Mouse (Mus musculus) erythroid progenitor cell, adult 5-6 weeks (primary cell): ENCODE data around the gene Fam13a. TPM values are rescaled to one million over a fixed set of nuclear protein-coding genes. Genes with fewer than 3 reads are reported as not detected.

ENCODE experiments used
- ATAC-seq: replicated peaks from 2 replicates; pipeline ENCODE4 v1.8.0; 2016; ENCODE audit warnings: moderate number of reproducible peaks, mild to moderate bottlenecking, moderate TSS enrichment, inconsistent platforms; ENCODE audit not compliant: poor library complexity, low FRiP score, severe bottlenecking
- total RNA-seq, 2 experiments: library from RNA; stranded (forward) in 1 of 2; stranded (reverse) in 1 of 2; fragments of 150-400 nt in 1 of 2; fragments of 186-747, 209-891 nt in 1 of 2; gene quantifications; 2 replicates each; pipeline versions ENCODE4 v1.2.3 to v1.2.4; 2015 to 2017; ENCODE audit warnings: low replicate concordance in 2 of 2

Fam13a gene
- total RNA-seq (2015; ENCODE audit: low replicate concordance) = 2.1 TPM in 1 of 2 replicates, not detected in the other
- not detected in 2 replicates for total RNA-seq (2017; ENCODE audit: low replicate concordance)

DNA sequence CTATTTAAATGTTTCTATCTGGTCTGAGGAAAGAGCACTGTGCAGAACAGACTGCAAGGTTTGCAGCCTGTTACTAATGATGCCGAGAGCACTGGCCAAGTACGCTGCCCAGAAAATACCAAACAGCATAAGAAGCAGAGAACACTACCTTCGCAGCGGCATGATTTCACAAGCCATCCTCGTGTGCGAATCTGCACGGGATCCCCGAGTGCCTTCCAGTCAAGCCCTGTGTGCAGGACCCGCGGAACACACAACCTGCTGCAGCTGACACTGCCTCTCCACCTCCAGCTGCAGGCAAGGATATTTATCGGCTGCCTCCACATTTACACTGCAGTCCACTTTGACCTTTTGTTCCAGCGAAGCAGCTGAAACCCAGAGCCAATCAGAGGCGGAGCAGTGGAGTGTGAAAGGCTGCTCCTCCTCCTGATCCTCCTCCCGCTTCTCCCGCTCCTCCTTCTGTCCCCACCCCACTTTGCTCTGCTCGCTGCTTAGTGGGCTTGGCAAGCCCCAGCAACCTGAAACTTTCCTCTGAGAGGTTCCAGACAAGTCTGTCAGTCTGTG is at the start of gene Fam13a:
TSS of gene Fam13a (minus strand) at position 386 of the 561 bp plus-strand sequence.
- ATAC-seq = 0 out of 2 replicates have a peak, but pooled peaks have one; percentile 42

GRCm38 (mm10) chr6:59072096-59073060 is 48.0 kb upstream of the Fam13a start:
- no peak for ATAC-seq

DNA sequence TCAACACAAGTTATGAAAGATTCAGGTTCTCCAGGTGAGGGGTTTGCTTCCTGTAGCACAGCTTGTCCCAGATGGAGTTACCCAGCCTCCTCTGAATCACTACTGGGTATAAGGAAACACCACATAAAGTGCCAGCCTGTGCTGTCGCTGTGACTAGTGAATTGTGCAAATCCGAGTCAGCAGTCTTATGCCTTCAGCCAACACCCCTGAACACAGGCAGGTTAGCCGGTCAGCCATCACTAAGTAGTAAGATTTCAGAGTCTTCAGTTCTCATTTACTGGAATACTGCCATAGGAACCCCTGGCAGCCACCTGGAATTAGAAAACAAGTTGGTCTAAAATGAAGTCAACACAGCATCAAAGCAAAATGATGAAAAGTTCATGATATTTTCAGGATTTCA is 47.3 kb upstream of the Fam13a start:
- ATAC-seq = no peak

GRCm38 (mm10) chr6:59068187-59068586 is 43.8 kb upstream of the Fam13a start:
- no peak for ATAC-seq

DNA sequence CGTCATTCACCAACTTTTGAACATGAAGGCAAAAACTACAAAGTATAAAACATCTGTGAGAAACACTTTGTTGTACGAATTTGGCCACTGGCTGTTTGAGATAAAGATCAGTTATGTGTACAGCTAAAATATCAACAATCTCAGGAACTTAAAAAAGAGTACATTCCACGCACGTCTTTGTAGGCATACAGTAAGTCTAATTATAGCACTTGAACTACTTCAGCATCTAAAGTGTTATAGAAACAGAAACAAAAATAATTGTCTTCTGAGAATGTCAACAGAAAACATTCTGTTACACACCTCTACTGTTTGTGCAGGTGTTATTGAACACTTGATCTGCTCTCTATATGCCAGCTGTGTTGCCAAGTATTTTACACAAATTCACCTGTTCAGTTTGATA is 40.1 kb upstream of the Fam13a start:
- ATAC-seq = no peak

- no peak for ATAC-seq
Observed at GRCm38 (mm10) chr6:59053232-59053631, 28.9 kb upstream of the Fam13a start.

DNA sequence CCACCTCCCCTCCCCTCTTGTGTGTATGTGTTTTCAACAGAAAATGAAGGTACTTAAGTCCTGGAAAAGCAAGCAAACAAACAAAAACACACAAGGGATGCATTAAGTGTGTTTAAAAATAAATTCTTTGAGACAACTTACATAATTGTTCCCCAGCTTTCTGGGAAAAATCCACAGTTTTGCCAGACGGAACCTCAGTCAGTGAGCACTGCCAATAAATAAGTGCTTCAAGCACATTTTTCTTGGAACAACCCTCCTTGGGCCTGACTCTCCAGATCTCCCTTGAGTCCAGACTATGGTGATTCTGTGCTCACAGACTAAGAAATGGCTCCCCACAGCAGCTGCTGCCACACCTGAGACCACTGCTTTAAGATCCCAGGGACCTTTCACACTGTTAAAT is 15.4 kb upstream of the Fam13a start:
- no peak for ATAC-seq

- no peak for ATAC-seq
Observed at GRCm38 (mm10) chr6:59032748-59033147, 8.4 kb upstream of the Fam13a start.

GRCm38 (mm10) chr6:59031539-59031938 is 7.2 kb upstream of the Fam13a start:
- no peak for ATAC-seq

GRCm38 (mm10) chr6:59030667-59031066 is 6.3 kb upstream of the Fam13a start:
- ATAC-seq = no peak

- no peak for ATAC-seq
Observed at GRCm38 (mm10) chr6:59030037-59030436, 5.7 kb upstream of the Fam13a start.

- ATAC-seq = no peak
Observed at GRCm38 (mm10) chr6:59028871-59029270, 4.5 kb upstream of the Fam13a start.

- no peak for ATAC-seq
Observed at GRCm38 (mm10) chr6:59024806-59025205, 457 bp upstream of the Fam13a start.

DNA sequence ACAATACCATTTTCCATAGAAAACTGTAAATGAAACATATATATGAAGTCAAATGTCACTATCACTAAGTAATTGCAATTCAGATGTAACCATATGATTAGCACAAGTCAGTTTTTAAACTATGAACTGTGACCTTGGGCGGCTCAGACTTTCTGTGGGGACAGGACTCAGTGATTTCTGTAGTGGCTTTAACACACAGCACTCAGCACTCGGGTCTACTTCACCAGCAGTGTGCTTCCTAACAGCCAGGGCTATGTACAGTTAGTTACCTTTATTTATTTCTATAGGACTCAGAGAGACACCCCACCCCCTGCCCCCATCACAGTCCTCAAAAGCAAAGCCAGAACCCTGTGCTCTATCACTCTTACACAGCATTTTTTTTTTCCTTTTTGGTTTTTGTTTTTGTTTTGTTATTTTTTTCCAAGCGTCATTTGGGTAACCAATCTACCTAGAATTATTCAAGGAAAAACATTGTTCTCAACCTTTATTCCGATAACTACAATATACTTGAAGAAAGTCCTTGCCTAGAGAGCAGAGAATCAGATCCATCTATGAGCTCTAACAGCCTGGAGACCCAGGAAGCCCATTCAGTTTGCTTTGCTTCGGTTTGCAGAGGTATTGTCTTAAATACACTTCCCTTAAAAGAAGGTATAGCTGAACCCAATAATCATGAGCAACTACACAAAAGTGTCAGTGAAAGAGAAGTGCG is 740 bp downstream of the Fam13a start:
- no peak for ATAC-seq

- no peak for ATAC-seq
Observed at GRCm38 (mm10) chr6:59022621-59023020, 1.7 kb downstream of the Fam13a start.

DNA sequence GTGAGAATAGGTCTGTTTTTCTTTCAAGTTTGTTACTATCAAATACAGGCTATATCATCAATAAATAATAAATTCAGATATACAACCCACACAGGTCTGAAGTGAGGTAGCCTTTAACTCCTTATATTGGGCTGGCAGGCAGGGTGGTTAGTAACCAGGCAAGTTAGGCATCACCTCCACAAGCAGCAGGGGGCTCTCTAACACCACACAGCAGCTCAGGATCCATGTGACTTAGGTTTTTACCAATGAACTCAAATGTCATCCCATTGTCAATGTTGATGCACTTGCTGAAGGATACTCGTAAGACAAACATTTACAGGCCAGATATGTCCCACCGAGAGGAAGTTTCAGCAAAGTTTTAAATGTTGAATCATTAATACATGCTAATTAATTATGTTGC is 4.0 kb downstream of the Fam13a start:
- ATAC-seq = no peak

DNA sequence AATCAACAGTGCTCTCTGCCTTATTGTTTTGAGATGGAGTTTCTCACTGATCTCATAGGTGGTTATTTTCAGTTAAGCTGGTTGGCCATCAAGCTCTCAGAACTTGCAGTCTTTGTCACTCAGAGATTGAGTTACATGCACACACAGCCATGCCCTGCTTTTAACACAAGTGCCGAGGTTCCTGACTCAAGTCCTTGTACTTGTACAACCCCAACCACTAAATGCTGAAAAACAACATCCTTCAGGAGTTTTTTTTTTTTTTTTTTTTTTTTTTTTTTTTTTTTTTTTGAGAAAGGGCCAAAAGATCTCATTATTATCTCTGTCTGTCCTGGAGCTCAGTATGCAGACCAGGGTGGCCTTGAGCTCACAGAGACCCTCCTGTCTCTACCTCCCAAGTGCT is 4.5 kb downstream of the Fam13a start:
- ATAC-seq = no peak

DNA sequence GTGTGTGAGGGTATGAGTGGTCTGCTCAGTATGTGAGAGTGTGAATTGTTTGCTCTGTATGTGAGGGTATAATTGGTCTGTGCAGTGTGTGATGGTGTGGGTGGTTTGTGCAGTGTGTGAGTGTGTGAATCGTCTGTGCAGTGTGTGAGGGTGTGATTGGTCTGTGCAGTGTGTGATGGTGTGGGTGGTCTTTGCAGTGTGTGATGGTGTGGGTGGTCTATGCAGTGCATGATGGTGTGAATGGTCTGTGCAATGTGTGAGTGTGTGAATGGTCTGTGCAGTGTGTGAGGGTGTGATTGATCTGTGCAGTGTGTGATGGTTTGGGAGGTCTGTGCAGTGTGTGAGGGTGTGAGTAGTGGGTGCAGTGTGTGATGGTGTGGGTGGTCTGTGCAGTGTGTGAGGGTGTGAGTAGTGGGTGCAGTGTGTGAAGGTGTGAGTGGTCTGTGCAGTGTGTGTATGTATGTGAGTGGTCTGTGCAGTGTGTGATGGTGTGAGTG is 8.0 kb downstream of the Fam13a start:
- ATAC-seq = 0 out of 2 replicates have a peak, but pooled peaks have one; percentile 39

GRCm38 (mm10) chr6:59014760-59015159 is 9.6 kb downstream of the Fam13a start:
- no peak for ATAC-seq

DNA sequence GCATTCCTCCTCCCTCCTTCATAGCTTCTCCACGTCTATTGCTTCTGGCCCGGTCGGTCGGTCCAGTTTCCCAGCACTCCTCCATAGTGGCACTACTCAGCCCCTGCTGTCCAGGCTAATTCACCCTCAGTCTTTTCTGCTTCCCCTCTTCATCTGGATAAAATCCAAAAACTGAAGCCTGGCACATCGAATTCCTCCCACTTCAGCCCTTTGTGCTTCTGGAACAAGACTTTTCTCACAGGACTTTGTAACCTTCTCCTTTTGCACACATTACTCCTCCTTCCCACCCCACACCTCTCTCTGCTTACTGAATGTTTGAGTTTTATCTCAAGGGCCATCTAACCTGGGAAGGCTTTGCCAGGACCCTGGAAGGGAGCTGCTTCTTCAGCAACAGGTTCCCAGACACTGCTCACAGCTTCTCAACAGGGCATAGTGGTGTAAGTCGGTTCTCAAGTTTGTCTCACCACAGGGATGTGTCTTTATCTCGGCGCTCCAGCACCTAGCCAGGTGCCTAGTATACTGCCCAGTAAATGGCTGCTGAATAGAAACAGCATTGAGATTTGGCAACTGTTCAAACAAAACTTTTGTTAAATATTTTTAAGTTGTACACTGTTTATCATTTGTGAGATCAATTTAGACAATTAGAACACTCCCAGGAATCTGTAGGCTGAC is 10.1 kb downstream of the Fam13a start:
- ATAC-seq = no peak
